Mouse (Mus musculus) limb, embryonic 13.5 days (tissue): Measurements from ENCODE around the gene Nt5c2. TPM values are rescaled to one million over a fixed set of nuclear protein-coding genes. Genes with fewer than 3 reads are reported as not detected.

Source experiments
- ATAC-seq: fragments of 200-750 bp; cut with Nextera tagmentation; 2 replicates; pipeline ENCODE4 v1.8.0; 2017; ENCODE audit warnings: low read depth, moderate number of reproducible peaks, moderate TSS enrichment; ENCODE audit not compliant: low FRiP score
- H3K27ac ChIP-seq: fragments of 300-500 bp; sonication (generic); 2 replicates; pipeline ENCODE4 v1.5.1; 2015; ENCODE audit warnings: inconsistent platforms, mild to moderate bottlenecking, moderate library complexity
- H3K27me3 ChIP-seq: fragments of 300-500 bp; sonication (generic); 2 replicates; pipeline ENCODE4 v1.6.1; 2015; ENCODE audit warnings: mild to moderate bottlenecking, inconsistent platforms
- H3K36me3 ChIP-seq: fragments of 300-500 bp; sonication (generic); 2 replicates; pipeline ENCODE4 v1.6.1; 2015; ENCODE audit warnings: inconsistent platforms, mild to moderate bottlenecking, moderate library complexity
- H3K4me1 ChIP-seq: fragments of 300-500 bp; sonication (generic); 2 replicates; pipeline ENCODE4 v1.6.1; 2015; ENCODE audit warnings: inconsistent platforms
- H3K4me2 ChIP-seq: fragments of 300-500 bp; sonication (generic); replicated peaks from 2 replicates; pipeline ENCODE4 v1.6.1; 2015; ENCODE audit warnings: inconsistent platforms, mild to moderate bottlenecking, moderate library complexity
- H3K4me3 ChIP-seq: fragments of 300-500 bp; sonication (generic); 2 replicates; pipeline ENCODE4 v1.5.1; 2015; ENCODE audit warnings: moderate library complexity, mild to moderate bottlenecking, inconsistent platforms
- H3K9ac ChIP-seq: fragments of 300-500 bp; sonication (generic); 2 replicates; pipeline ENCODE4 v1.6.1; 2015; ENCODE audit warnings: mild to moderate bottlenecking, inconsistent platforms
- H3K9me3 ChIP-seq: fragments of 300-500 bp; sonication (generic); 2 replicates; pipeline ENCODE4 v1.6.1; 2016; ENCODE audit warnings: inconsistent platforms
- WGBS: fragments of 180-500 bp; shearing (Covaris S2); methylation state at CpG from one replicate; pipeline ENCODE4 v1.1.7; 2015; 5-methylcytosine and 5-hydroxymethylcytosine counted together
- polyA plus RNA-seq: library from polyadenylated mRNA; unstranded; fragments of >200 nt; fragmentation: Nextera tagmentation; extraction: Ambion mirVana; gene quantifications from 2 replicates; pipeline ENCODE4 v1.2.1, GENCODE M21; 2015

Gene Nt5c2
- polyA plus RNA-seq, 1 experiment from 2014 or later = 86.8 TPM

GRCm38 (mm10) chr19:46905971-46906370 lies 109.0 kb downstream of the Nt5c2 start:
- no peak overlapping the region for H3K4me2 ChIP-seq
- H3K36me3 ChIP-seq = peaks cover 15% of the 10 kb centered on the region
- H3K27ac ChIP-seq = no peak overlapping the region
- no peak overlapping the region for H3K9ac ChIP-seq
- no peaks in the 10 kb centered on the region for H3K9me3 ChIP-seq
- no peaks in the 10 kb centered on the region for H3K27me3 ChIP-seq
- WGBS = 81% methylated on average over 4 of the region's 4 CpGs
- H3K4me1 ChIP-seq = peaks cover 16% of the 10 kb centered on the region
- no peak for ATAC-seq
- no peak overlapping the region for H3K4me3 ChIP-seq

- no peak overlapping the region for H3K4me3 ChIP-seq
- H3K9ac ChIP-seq = no peak overlapping the region
- H3K36me3 ChIP-seq = peaks cover 15% of the 10 kb centered on the region
- H3K27me3 ChIP-seq = no peaks in the 10 kb centered on the region
- no peaks in the 10 kb centered on the region for H3K9me3 ChIP-seq
- H3K4me2 ChIP-seq = no peak overlapping the region
- ATAC-seq = no peak
- no peak overlapping the region for H3K27ac ChIP-seq
- H3K4me1 ChIP-seq = peaks cover 13% of the 10 kb centered on the region
Observed at GRCm38 (mm10) chr19:46905383-46905782, 109.6 kb downstream of the Nt5c2 start.

- H3K27me3 ChIP-seq = no peaks in the 10 kb centered on the region
Observed at GRCm38 (mm10) chr19:46904907-46905306, 110.0 kb downstream of the Nt5c2 start.

GRCm38 (mm10) chr19:46903379-46903778 lies 111.6 kb downstream of the Nt5c2 start:
- no peak overlapping the region for H3K27ac ChIP-seq
- peaks cover 25% of the 10 kb centered on the region for H3K36me3 ChIP-seq
- H3K27me3 ChIP-seq = no peaks in the 10 kb centered on the region
- H3K4me3 ChIP-seq = no peak overlapping the region
- H3K4me2 ChIP-seq = no peak overlapping the region
- no peaks in the 10 kb centered on the region for H3K4me1 ChIP-seq
- H3K9ac ChIP-seq = no peak overlapping the region
- H3K9me3 ChIP-seq = no peaks in the 10 kb centered on the region
- ATAC-seq = no peak
- 88% methylated on average over 5 of the region's 5 CpGs for WGBS

More at GRCm38 (mm10) chr19:46904907-46905306, 110.0 kb downstream of the Nt5c2 start:
- WGBS = 97% methylated on average over 1 of the region's 1 CpGs
- Histone ChIP-seq H3K9me3 (no peaks in the 10 kb centered on the region), H3K27ac (no peak overlapping the region), H3K4me1 (peaks cover 13% of the 10 kb centered on the region), H3K9ac (no peak overlapping the region), H3K36me3 (peaks cover 15% of the 10 kb centered on the region), H3K4me3 (no peak overlapping the region), H3K4me2 (no peak overlapping the region)
- ATAC-seq = no peak

- Histone ChIP-seq H3K36me3 (peaks cover 42% of the 10 kb centered on the region), H3K27ac (no peak overlapping the region), H3K9me3 (0 out of 2 replicates have a peak, but pooled peaks cover 3% of the 10 kb centered on the region), H3K9ac (no peak overlapping the region), H3K27me3 (no peaks in the 10 kb centered on the region), H3K4me1 (no peaks in the 10 kb centered on the region), H3K4me2 (no peak overlapping the region), H3K4me3 (no peak overlapping the region)
- WGBS = 94% methylated on average over 5 of the region's 5 CpGs
- ATAC-seq = no peak
Observed at GRCm38 (mm10) chr19:46901323-46901722, 113.6 kb downstream of the Nt5c2 start.

- no peak overlapping the region for H3K4me3 ChIP-seq
- H3K9me3 ChIP-seq = 0 out of 2 replicates have a peak, but pooled peaks cover 3% of the 10 kb centered on the region
- H3K9ac ChIP-seq = no peak overlapping the region
- H3K27ac ChIP-seq = no peak overlapping the region
- WGBS = 96% methylated on average over 6 of the region's 6 CpGs
- H3K27me3 ChIP-seq = no peaks in the 10 kb centered on the region
- no peaks in the 10 kb centered on the region for H3K4me1 ChIP-seq
- peaks cover 46% of the 10 kb centered on the region for H3K36me3 ChIP-seq
- no peak for ATAC-seq
- no peak overlapping the region for H3K4me2 ChIP-seq
Observed at GRCm38 (mm10) chr19:46900786-46901185, 114.2 kb downstream of the Nt5c2 start.

GRCm38 (mm10) chr19:46899871-46900270 lies 115.1 kb downstream of the Nt5c2 start:
- H3K27me3 ChIP-seq = no peaks in the 10 kb centered on the region
- no peak for ATAC-seq
- no peak overlapping the region for H3K27ac ChIP-seq
- 82% methylated on average over 5 of the region's 5 CpGs for WGBS
- peaks cover 50% of the 10 kb centered on the region for H3K36me3 ChIP-seq
- no peak overlapping the region for H3K9ac ChIP-seq
- no peak overlapping the region for H3K4me3 ChIP-seq
- H3K9me3 ChIP-seq = 0 out of 2 replicates have a peak, but pooled peaks cover 3% of the 10 kb centered on the region
- no peak overlapping the region for H3K4me2 ChIP-seq
- no peaks in the 10 kb centered on the region for H3K4me1 ChIP-seq

GRCm38 (mm10) chr19:46899306-46899705 lies 115.6 kb downstream of the Nt5c2 start:
- Histone ChIP-seq H3K4me3 (no peak overlapping the region), H3K27ac (no peak overlapping the region), H3K9ac (no peak overlapping the region), H3K27me3 (no peaks in the 10 kb centered on the region), H3K4me1 (no peaks in the 10 kb centered on the region), H3K36me3 (peaks cover 48% of the 10 kb centered on the region), H3K4me2 (no peak overlapping the region), H3K9me3 (0 out of 2 replicates have a peak, but pooled peaks cover 3% of the 10 kb centered on the region)
- no peak for ATAC-seq
- WGBS = 76% methylated on average over 5 of the region's 5 CpGs

GRCm38 (mm10) chr19:46898222-46898621 lies 116.7 kb downstream of the Nt5c2 start:
- ATAC-seq = no peak
- H3K9me3 ChIP-seq = 0 out of 2 replicates have a peak, but pooled peaks cover 3% of the 10 kb centered on the region
- H3K9ac ChIP-seq = no peak overlapping the region
- H3K4me3 ChIP-seq = no peak overlapping the region
- WGBS = 78% methylated on average over 5 of the region's 5 CpGs
- H3K36me3 ChIP-seq = peaks cover 43% of the 10 kb centered on the region
- no peak overlapping the region for H3K27ac ChIP-seq
- H3K27me3 ChIP-seq = no peaks in the 10 kb centered on the region
- H3K4me2 ChIP-seq = no peak overlapping the region
- no peaks in the 10 kb centered on the region for H3K4me1 ChIP-seq

- Histone ChIP-seq H3K4me1 (no peaks in the 10 kb centered on the region), H3K36me3 (peaks cover 51% of the 10 kb centered on the region), H3K4me2 (no peak overlapping the region), H3K4me3 (no peak overlapping the region), H3K27me3 (no peaks in the 10 kb centered on the region), H3K9ac (no peak overlapping the region), H3K9me3 (0 out of 2 replicates have a peak, but pooled peaks cover 3% of the 10 kb centered on the region), H3K27ac (no peak overlapping the region)
- ATAC-seq = no peak
- 92% methylated on average over 3 of the region's 3 CpGs for WGBS
Observed at GRCm38 (mm10) chr19:46897135-46897534, 117.8 kb downstream of the Nt5c2 start.

GRCm38 (mm10) chr19:46893484-46893883 lies 121.5 kb downstream of the Nt5c2 start:
- Histone ChIP-seq H3K27me3 (no peaks in the 10 kb centered on the region), H3K9me3 (0 out of 2 replicates have a peak, but pooled peaks cover 3% of the 10 kb centered on the region), H3K4me2 (no peak overlapping the region), H3K4me1 (no peaks in the 10 kb centered on the region), H3K9ac (no peak overlapping the region), H3K27ac (no peak overlapping the region), H3K4me3 (no peak overlapping the region), H3K36me3 (peaks cover 78% of the 10 kb centered on the region)
- WGBS = 88% methylated on average over 7 of the region's 7 CpGs
- ATAC-seq = no peak

GRCm38 (mm10) chr19:46892856-46893255 lies 122.1 kb downstream of the Nt5c2 start:
- Histone ChIP-seq H3K9me3 (0 out of 2 replicates have a peak, but pooled peaks cover 3% of the 10 kb centered on the region), H3K27me3 (no peaks in the 10 kb centered on the region), H3K4me1 (no peaks in the 10 kb centered on the region), H3K36me3 (peaks cover 78% of the 10 kb centered on the region), H3K4me2 (no peak overlapping the region), H3K27ac (no peak overlapping the region), H3K4me3 (no peak overlapping the region), H3K9ac (no peak overlapping the region)
- ATAC-seq = no peak
- 88% methylated on average over 3 of the region's 3 CpGs for WGBS

- WGBS = 93% methylated on average over 8 of the region's 8 CpGs
- no peak overlapping the region for H3K27ac ChIP-seq
- no peak overlapping the region for H3K4me2 ChIP-seq
- H3K36me3 ChIP-seq = peaks cover 82% of the 10 kb centered on the region
- no peak for ATAC-seq
- no peak overlapping the region for H3K9ac ChIP-seq
- no peaks in the 10 kb centered on the region for H3K4me1 ChIP-seq
- H3K4me3 ChIP-seq = no peak overlapping the region
- no peaks in the 10 kb centered on the region for H3K9me3 ChIP-seq
- no peaks in the 10 kb centered on the region for H3K27me3 ChIP-seq
Observed at GRCm38 (mm10) chr19:46890657-46891056, 124.3 kb downstream of the Nt5c2 start.
